Mouse (Mus musculus): ENCODE results near the gene Zfpm1. TPM values are rescaled to one million over a fixed set of nuclear protein-coding genes. Genes with fewer than 3 reads are reported as not detected.
A peak's percentile ranks its signal among the peaks of the same experiment; 100 is the strongest.
"Not testable (repeated sequence)": the region's sequence is repeated elsewhere in the genome, so short reads cannot be mapped to it uniquely, and the experiment has no call there.

Gene Zfpm1
- polyA plus RNA-seq, 1 experiment from 2014 or later: 2.1 TPM

GRCm38 (mm10) chr8:122322792-122323191 lies 40.9 kb downstream of the Zfpm1 start:
- Histone ChIP-seq H3K9ac (ENCODE audit: low read length) (peak overlapping the region; percentile 46), H3K4me2 (ENCODE audit: low read depth, low read length) (0 out of 2 replicates have a peak overlapping the region, but pooled peaks have one; percentile 4), H3K27ac (ENCODE audit: low read length) (peak overlapping the region; percentile 88), H3K36me3 (ENCODE audit: control insufficient read depth, insufficient read depth, low read length) (no peaks in the 10 kb centered on the region), H3K4me1 (ENCODE audit: control insufficient read depth, insufficient read depth, low read length) (peaks cover 65% of the 10 kb centered on the region), H3K4me3 (replicated peaks; ENCODE audit: low read length) (no peak overlapping the region), H3K9me3 (replicated peaks; ENCODE audit: control insufficient read depth, low read length) (no peaks in the 10 kb centered on the region), H3K27me3 (ENCODE audit: control insufficient read depth, insufficient read depth, low read length) (no peaks in the 10 kb centered on the region)
- WGBS: 35% methylated on average over 11 of the region's 11 CpGs
- peak; percentile 39 for ATAC-seq (ENCODE audit: insufficient read depth, low FRiP score)

DNA sequence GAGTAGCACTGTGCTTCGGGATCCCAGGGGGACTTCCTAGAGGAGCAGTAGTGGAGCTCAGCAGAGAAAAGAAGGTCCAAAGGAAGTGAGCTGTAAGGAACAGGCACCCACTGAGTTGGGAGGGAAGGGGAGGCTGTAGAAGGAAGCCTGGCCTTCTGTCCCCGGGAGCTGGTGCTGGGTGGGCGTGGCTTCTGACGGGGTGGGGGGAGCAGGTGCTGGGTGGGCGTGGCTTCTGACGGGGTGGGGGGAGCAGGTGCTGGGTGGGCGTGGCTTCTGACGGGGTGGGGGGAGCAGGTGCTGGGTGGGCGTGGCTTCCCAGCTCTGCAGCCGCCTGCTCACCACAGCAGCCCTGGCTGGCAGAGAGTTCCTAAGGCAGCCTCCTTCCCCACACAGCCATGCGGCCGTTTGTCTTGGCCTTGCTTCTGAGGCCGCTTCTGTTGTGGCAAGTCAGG lies 42.0 kb downstream of the Zfpm1 start:
- peak overlapping the region; percentile 88 for H3K27ac ChIP-seq (ENCODE audit: low read length)
- peaks cover 55% of the 10 kb centered on the region for H3K4me1 ChIP-seq (ENCODE audit: control insufficient read depth, insufficient read depth, low read length)
- not testable (repeated sequence) for H3K4me3 ChIP-seq (replicated peaks; ENCODE audit: low read length); H3K9me3 ChIP-seq (replicated peaks; ENCODE audit: control insufficient read depth, low read length); H3K27me3 ChIP-seq (ENCODE audit: control insufficient read depth, insufficient read depth, low read length); H3K36me3 ChIP-seq (ENCODE audit: control insufficient read depth, insufficient read depth, low read length)
- WGBS: 10% methylated on average over 13 of the region's 13 CpGs
- H3K4me2 ChIP-seq (ENCODE audit: low read depth, low read length): peak overlapping the region; percentile 31
- peak; percentile 57; the same call in 1 of the 2 replicates for ATAC-seq (ENCODE audit: insufficient read depth, low FRiP score)
- peak overlapping the region; percentile 58 for H3K9ac ChIP-seq (ENCODE audit: low read length)

DNA sequence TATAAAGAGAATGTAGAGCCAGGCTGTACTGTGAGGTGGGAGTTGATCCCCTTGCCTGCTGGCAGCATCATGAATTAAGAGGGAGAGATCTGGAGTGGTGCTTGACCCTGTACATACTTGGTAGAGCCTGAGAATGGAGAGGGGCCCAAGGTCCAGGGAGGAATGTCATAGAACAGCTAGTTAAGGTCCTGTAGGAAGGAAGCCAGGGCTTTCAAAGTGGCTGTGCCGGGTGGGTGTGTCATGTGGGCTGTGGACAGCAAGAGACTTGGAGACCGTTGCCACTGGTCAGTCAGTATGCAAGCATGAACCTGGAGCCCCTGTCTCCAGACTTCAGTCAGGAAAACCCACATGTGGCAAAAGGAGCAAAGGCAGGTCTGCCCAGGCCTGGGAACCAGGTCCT lies 43.3 kb downstream of the Zfpm1 start:
- Histone ChIP-seq H3K27me3 (ENCODE audit: control insufficient read depth, insufficient read depth, low read length) (no peaks in the 10 kb centered on the region), H3K9ac (ENCODE audit: low read length) (peak overlapping the region; percentile 58; the same call in 1 of the 2 replicates), H3K4me3 (replicated peaks; ENCODE audit: low read length) (no peak overlapping the region), H3K4me1 (ENCODE audit: control insufficient read depth, insufficient read depth, low read length) (peaks cover 52% of the 10 kb centered on the region), H3K36me3 (ENCODE audit: control insufficient read depth, insufficient read depth, low read length) (no peaks in the 10 kb centered on the region), H3K4me2 (ENCODE audit: low read depth, low read length) (no peak overlapping the region), H3K9me3 (replicated peaks; ENCODE audit: control insufficient read depth, low read length) (no peaks in the 10 kb centered on the region), H3K27ac (ENCODE audit: low read length) (0 out of 2 replicates have a peak overlapping the region, but pooled peaks have one; percentile 70)
- WGBS: 70% methylated on average over 2 of the region's 2 CpGs
- ATAC-seq (ENCODE audit: insufficient read depth, low FRiP score): no peak

DNA sequence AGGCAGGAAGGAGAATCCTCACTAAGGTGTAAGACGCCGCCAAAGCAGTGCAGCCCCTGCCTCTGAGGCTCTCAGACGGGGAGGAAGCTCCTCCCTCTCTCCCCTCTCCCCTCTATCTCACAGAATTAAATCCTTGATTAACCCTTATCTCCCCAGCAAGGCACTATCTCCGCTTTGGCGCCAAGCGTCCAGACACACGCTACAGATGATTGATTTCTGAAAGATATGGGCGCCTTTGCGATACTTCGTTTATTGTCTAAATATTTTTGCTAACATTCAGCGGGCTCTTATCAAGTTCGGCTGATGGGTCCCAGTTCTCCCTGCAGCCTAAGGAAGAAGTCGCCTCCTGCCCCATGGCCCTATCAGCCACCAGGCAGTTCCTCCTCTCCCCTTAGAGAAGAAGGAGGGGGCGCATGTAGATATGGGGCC lies 44.2 kb downstream of the Zfpm1 start:
- Histone ChIP-seq H3K4me1 (ENCODE audit: control insufficient read depth, insufficient read depth, low read length) (peaks cover 53% of the 10 kb centered on the region), H3K4me3 (replicated peaks; ENCODE audit: low read length) (no peak overlapping the region), H3K4me2 (ENCODE audit: low read depth, low read length) (peak overlapping the region; percentile 28), H3K27me3 (ENCODE audit: control insufficient read depth, insufficient read depth, low read length) (no peaks in the 10 kb centered on the region), H3K9me3 (replicated peaks; ENCODE audit: control insufficient read depth, low read length) (no peaks in the 10 kb centered on the region), H3K9ac (ENCODE audit: low read length) (0 out of 2 replicates have a peak overlapping the region, but pooled peaks have one; percentile 42), H3K27ac (ENCODE audit: low read length) (no peak overlapping the region), H3K36me3 (ENCODE audit: control insufficient read depth, insufficient read depth, low read length) (no peaks in the 10 kb centered on the region)
- 17% methylated on average over 14 of the region's 14 CpGs for whole genome bisulfite sequencing
- ATAC-seq (ENCODE audit: insufficient read depth, low FRiP score): no peak

GRCm38 (mm10) chr8:122329072-122329471 lies 47.1 kb downstream of the Zfpm1 start:
- 0 out of 2 replicates have a peak, but pooled peaks cover 2% of the 10 kb centered on the region for H3K36me3 ChIP-seq (ENCODE audit: control insufficient read depth, insufficient read depth, low read length)
- H3K27me3 ChIP-seq (ENCODE audit: control insufficient read depth, insufficient read depth, low read length): no peaks in the 10 kb centered on the region; the same call in 1 of the 2 replicates
- H3K4me3 ChIP-seq (replicated peaks; ENCODE audit: low read length): no peak overlapping the region
- ATAC-seq (ENCODE audit: insufficient read depth, low FRiP score): no peak
- 65% methylated on average over 8 of the region's 8 CpGs for WGBS
- no peaks in the 10 kb centered on the region for H3K9me3 ChIP-seq (replicated peaks; ENCODE audit: control insufficient read depth, low read length)
- no peak overlapping the region for H3K4me2 ChIP-seq (ENCODE audit: low read depth, low read length)
- H3K9ac ChIP-seq (ENCODE audit: low read length): peak overlapping the region; percentile 22; the same call in 1 of the 2 replicates
- no peak overlapping the region for H3K27ac ChIP-seq (ENCODE audit: low read length)
- H3K4me1 ChIP-seq (ENCODE audit: control insufficient read depth, insufficient read depth, low read length): peaks cover 55% of the 10 kb centered on the region

- Histone ChIP-seq H3K9me3 (replicated peaks; ENCODE audit: control insufficient read depth, low read length) (no peaks in the 10 kb centered on the region), H3K27ac (ENCODE audit: low read length) (peak overlapping the region; percentile 72), H3K4me1 (ENCODE audit: control insufficient read depth, insufficient read depth, low read length) (peaks cover 49% of the 10 kb centered on the region), H3K4me2 (ENCODE audit: low read depth, low read length) (no peak overlapping the region), H3K27me3 (ENCODE audit: control insufficient read depth, insufficient read depth, low read length) (no peaks in the 10 kb centered on the region; the same call in 1 of the 2 replicates), H3K9ac (ENCODE audit: low read length) (peak overlapping the region; percentile 41; the same call in 1 of the 2 replicates), H3K4me3 (replicated peaks; ENCODE audit: low read length) (no peak overlapping the region), H3K36me3 (ENCODE audit: control insufficient read depth, insufficient read depth, low read length) (0 out of 2 replicates have a peak, but pooled peaks cover 7% of the 10 kb centered on the region)
- peak; percentile 28; the same call in 1 of the 2 replicates for ATAC-seq (ENCODE audit: insufficient read depth, low FRiP score)
- 78% methylated on average over 22 of the region's 22 CpGs for WGBS
Observed at GRCm38 (mm10) chr8:122329553-122330239, 47.8 kb downstream of the Zfpm1 start.

DNA sequence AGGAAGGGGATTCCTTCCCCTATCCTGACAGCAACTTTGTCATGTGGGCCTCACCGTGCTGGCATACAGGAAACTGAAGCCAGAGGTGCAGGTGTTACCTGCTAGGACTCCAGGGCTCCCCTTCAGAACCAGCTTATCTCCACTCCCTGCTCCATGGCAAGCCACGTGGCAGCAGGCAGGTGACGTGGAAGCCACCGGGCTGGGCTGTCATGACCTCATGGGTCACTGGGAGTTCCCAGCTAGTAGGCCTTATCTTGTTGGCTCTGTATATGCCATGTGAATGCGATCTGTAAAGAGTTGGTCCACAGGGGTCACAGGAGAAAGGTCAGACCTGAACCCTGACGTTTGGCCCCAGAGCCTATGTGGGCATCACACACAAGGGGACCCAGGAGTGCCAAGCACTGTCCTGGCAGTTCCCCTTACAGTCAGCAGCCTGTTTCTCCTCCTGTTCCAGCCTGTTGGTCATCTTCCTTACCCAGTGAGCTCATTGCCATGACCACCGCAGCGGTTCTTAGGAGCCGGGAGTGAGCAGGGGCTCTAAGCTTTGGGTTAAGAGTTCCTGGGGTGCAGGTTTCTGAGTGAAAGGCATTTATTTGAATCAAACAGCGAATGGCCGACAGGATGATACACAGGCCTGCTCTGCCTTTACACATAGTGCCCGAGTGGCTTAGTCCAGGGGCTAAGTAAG lies 48.6 kb downstream of the Zfpm1 start:
- H3K27me3 ChIP-seq (ENCODE audit: control insufficient read depth, insufficient read depth, low read length): peaks cover 9% of the 10 kb centered on the region; the same call in 1 of the 2 replicates
- no peak overlapping the region for H3K4me3 ChIP-seq (replicated peaks; ENCODE audit: low read length)
- peak; percentile 58; the same call in 1 of the 2 replicates for ATAC-seq (ENCODE audit: insufficient read depth, low FRiP score)
- 0 out of 2 replicates have a peak, but pooled peaks cover 12% of the 10 kb centered on the region for H3K36me3 ChIP-seq (ENCODE audit: control insufficient read depth, insufficient read depth, low read length)
- peaks cover 43% of the 10 kb centered on the region for H3K4me1 ChIP-seq (ENCODE audit: control insufficient read depth, insufficient read depth, low read length)
- H3K9me3 ChIP-seq (replicated peaks; ENCODE audit: control insufficient read depth, low read length): no peaks in the 10 kb centered on the region
- H3K9ac ChIP-seq (ENCODE audit: low read length): peak overlapping the region; percentile 41
- WGBS: 63% methylated on average over 12 of the region's 12 CpGs
- H3K4me2 ChIP-seq (ENCODE audit: low read depth, low read length): no peak overlapping the region
- peak overlapping the region; percentile 72 for H3K27ac ChIP-seq (ENCODE audit: low read length)

DNA sequence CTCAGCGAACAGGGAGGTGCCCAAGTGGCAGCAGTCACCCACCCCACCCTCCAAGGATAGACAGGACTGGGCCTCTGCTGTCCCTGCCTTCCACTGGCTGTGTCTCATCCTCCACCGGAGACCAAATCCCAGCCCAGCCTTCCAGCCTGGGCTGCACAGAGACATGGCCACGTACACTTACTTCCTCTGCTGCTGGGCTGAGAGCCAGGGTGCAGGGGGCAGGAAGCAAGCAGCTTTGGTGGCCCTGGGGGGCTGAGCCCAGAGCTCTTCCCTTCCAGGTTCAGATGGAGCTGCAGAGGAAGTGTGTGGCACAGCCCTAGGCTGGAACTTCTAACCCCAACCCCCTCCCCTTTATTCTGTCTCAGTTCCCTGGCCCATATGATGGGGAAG lies 49.2 kb downstream of the Zfpm1 start:
- Histone ChIP-seq H3K27ac (ENCODE audit: low read length) (peak overlapping the region; percentile 72), H3K9me3 (replicated peaks; ENCODE audit: control insufficient read depth, low read length) (no peaks in the 10 kb centered on the region), H3K36me3 (ENCODE audit: control insufficient read depth, insufficient read depth, low read length) (0 out of 2 replicates have a peak, but pooled peaks cover 12% of the 10 kb centered on the region), H3K4me1 (ENCODE audit: control insufficient read depth, insufficient read depth, low read length) (peaks cover 44% of the 10 kb centered on the region), H3K9ac (ENCODE audit: low read length) (peak overlapping the region; percentile 9; the same call in 1 of the 2 replicates), H3K4me3 (replicated peaks; ENCODE audit: low read length) (no peak overlapping the region), H3K27me3 (ENCODE audit: control insufficient read depth, insufficient read depth, low read length) (peaks cover 10% of the 10 kb centered on the region; the same call in 1 of the 2 replicates), H3K4me2 (ENCODE audit: low read depth, low read length) (no peak overlapping the region)
- 48% methylated on average over 3 of the region's 3 CpGs for whole genome bisulfite sequencing
- 0 out of 2 replicates have a peak, but pooled peaks have one; percentile 16 for ATAC-seq (ENCODE audit: insufficient read depth, low FRiP score)

All from stomach, embryonic 16.5 days (tissue).